Mouse (Mus musculus) left cerebral cortex, postnatal 25 days (tissue): ENCODE data around the gene Vmn2r50. TPM values are rescaled to one million over a fixed set of nuclear protein-coding genes. Genes with fewer than 3 reads are reported as not detected.
"Not testable (repeated sequence)": the region's sequence is repeated elsewhere in the genome, so short reads cannot be mapped to it uniquely, and the experiment has no call there.

Source experiments
- DNase-seq, 2 experiments: peaks; one replicate each; pipeline ENCODE4 v3.0.0; 2022; ENCODE audit warnings: low spot score in 2 of 2, mixed read lengths in 1 of 2
- intact Hi-C: fragments of 180-260 bp; cut with DNase I; formaldehyde crosslinking; loops from one replicate; pipeline ENCODE4 v1.15.1; 2025
- total RNA-seq, 2 experiments: library from RNA; stranded (reverse); gene quantifications; 2 replicates each; pipeline ENCODE4 v1.2.3; 2021

Gene Vmn2r50
- total RNA-seq: not detected

- DNase-seq, intact Hi-C loops: not testable (repeated sequence)
Observed at GRCm38 (mm10) chr7:10053196-10053595, at the start of gene Vmn2r50. Vmn2r50 (minus strand) TSS chr7:10053296.

DNA sequence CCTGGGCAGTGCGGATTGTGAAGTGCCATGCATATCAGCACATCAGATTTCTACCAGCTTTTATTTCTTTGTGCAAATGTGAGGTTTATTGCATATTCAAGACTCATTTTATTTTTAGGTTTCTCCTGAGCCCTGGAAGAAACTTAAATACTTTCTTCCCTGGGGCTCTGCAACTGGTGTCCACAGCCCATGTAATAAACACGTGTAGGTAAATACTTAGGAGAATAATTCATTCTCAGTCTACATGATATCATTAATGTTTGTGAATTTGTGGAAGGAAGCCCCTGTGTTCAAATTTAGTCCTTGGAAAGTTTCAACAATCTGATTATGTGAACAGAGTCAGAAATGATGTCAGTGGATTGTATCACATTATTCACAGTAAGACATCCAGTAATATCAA is 60.9 kb downstream of the Vmn2r50 start, which contains the start of gene Vmn2r49:
TSS of gene Vmn2r49 (minus strand) at position 101 of the 400 bp plus-strand sequence.
- intact Hi-C loops, DNase-seq: not testable (repeated sequence)

Other genes starting within 250 kb of the Vmn2r50 start
- gene Vmn2r47, start 212.0 kb downstream of the Vmn2r50 start, total RNA-seq: not detected
- gene Vmn2r48, start 99.7 kb downstream of the Vmn2r50 start, total RNA-seq: not detected
- not detected for gene Vmn2r49, start 61.0 kb downstream of the Vmn2r50 start, total RNA-seq
- gene Vmn2r51, start 52.4 kb upstream of the Vmn2r50 start, total RNA-seq: not detected
- not detected for gene Vmn2r52, start 123.3 kb upstream of the Vmn2r50 start, total RNA-seq
- not detected for gene Vmn1r66, start 224.7 kb upstream of the Vmn2r50 start, total RNA-seq